Mouse (Mus musculus) forebrain, embryonic 14.5 days (tissue): ENCODE measurements around the gene Bckdha. TPM values are rescaled to one million over a fixed set of nuclear protein-coding genes. Genes with fewer than 3 reads are reported as not detected.

Experiments
- ATAC-seq: fragments of 200-750 bp; cut with Nextera tagmentation; 2 replicates; pipeline ENCODE4 v1.8.0; 2017; ENCODE audit warnings: mild to moderate bottlenecking, moderate library complexity
- DNase-seq: peaks from one replicate; pipeline ENCODE4 v3.0.0-alpha.2; 2015; ENCODE audit warnings: low spot score
- H3K27ac ChIP-seq: fragments of 300-500 bp; sonication (generic); 2 replicates; pipeline ENCODE4 v1.5.1; 2014; ENCODE audit warnings: low read depth, mild to moderate bottlenecking, control low read depth, low read length, moderate library complexity
- H3K27me3 ChIP-seq: fragments of 300-500 bp; sonication (generic); replicated peaks from 2 replicates; pipeline ENCODE4 v1.6.1; 2014; ENCODE audit warnings: low read length, control low read depth, mixed read lengths; ENCODE audit not compliant: control insufficient read depth, insufficient read depth
- H3K36me3 ChIP-seq: fragments of 300-500 bp; sonication (generic); 2 replicates; pipeline ENCODE4 v1.6.1; 2014; ENCODE audit warnings: low read length, control low read depth; ENCODE audit not compliant: control insufficient read depth, insufficient read depth
- H3K4me1 ChIP-seq: fragments of 300-500 bp; sonication (generic); 2 replicates; pipeline ENCODE4 v1.6.1; 2014; ENCODE audit warnings: antibody characterized with exemption, low read length, control low read depth; ENCODE audit not compliant: control insufficient read depth, insufficient read depth
- H3K4me2 ChIP-seq: fragments of 300-500 bp; sonication (generic); 2 replicates; pipeline ENCODE4 v1.6.1; 2014; ENCODE audit warnings: mild to moderate bottlenecking, control low read depth, low read length
- H3K4me3 ChIP-seq: fragments of 300-500 bp; sonication (generic); 2 replicates; pipeline ENCODE4 v1.5.1; 2014; ENCODE audit warnings: low read depth, low read length, control low read depth
- H3K9ac ChIP-seq: fragments of 300-500 bp; sonication (generic); 2 replicates; pipeline ENCODE4 v1.6.1; 2014; ENCODE audit warnings: mild to moderate bottlenecking, low read length, control low read depth, moderate library complexity
- H3K9me3 ChIP-seq: fragments of 300-500 bp; sonication (generic); replicated peaks from 2 replicates; pipeline ENCODE4 v1.6.1; 2016; ENCODE audit warnings: low read length, control low read depth, mixed read lengths; ENCODE audit not compliant: control insufficient read depth
- WGBS: fragments of 180-500 bp; shearing (Covaris S2); extraction: QIAGEN DNeasy Blood & Tissue Kit; methylation state at CpG from one replicate; pipeline ENCODE4 v1.1.7; 2014; 5-methylcytosine and 5-hydroxymethylcytosine counted together
- polyA plus RNA-seq: library from polyadenylated mRNA; unstranded; fragments of >200 nt; fragmentation: Nextera tagmentation; extraction: Ambion mirVana; gene quantifications from 2 replicates; pipeline ENCODE4 v1.2.1, GENCODE M21; 2014

The Bckdha gene
- 65.1 and 69.7 TPM in 2 replicates for polyA plus RNA-seq

GRCm38 (mm10) chr7:25658657-25659472 lies at the start of gene Bckdha, which contains the start of gene Exosc5:
TSS of gene Bckdha (minus strand) at chr7:25658981.
TSS of gene Exosc5 (plus strand) at chr7:25659164.
- ATAC-seq (peak; percentile 99), DNase-seq (peak; percentile 100)
- H3K27me3 ChIP-seq, result no peaks in the 10 kb centered on the region
- peak within 1 kb of the TSS; percentile 68 for H3K9ac ChIP-seq
- under 1% methylated on average over 50 of the region's 50 CpGs for WGBS
- peak within 1 kb of the TSS; percentile 65 for H3K4me3 ChIP-seq
- peak within 1 kb of the TSS; percentile 60 for H3K4me2 ChIP-seq
- peak within 1 kb of the TSS; percentile 40; the same call in 1 of the 2 replicates for H3K27ac ChIP-seq
- H3K9me3 ChIP-seq, result no peaks in the 10 kb centered on the region
- peaks cover 13% of the 10 kb centered on the region; the same call in 1 of the 2 replicates for H3K36me3 ChIP-seq
- H3K4me1 ChIP-seq, result peaks cover 4% of the 10 kb centered on the region

GRCm38 (mm10) chr7:25707581-25708292 lies 49.0 kb upstream of the Bckdha start:
- DNase-seq (no peak), ATAC-seq (no peak)
- H3K4me2 ChIP-seq, result no peak overlapping the region
- 81% methylated on average over 15 of the region's 15 CpGs for WGBS
- H3K4me3 ChIP-seq, result no peak overlapping the region
- peaks cover 9% of the 10 kb centered on the region; the same call in 1 of the 2 replicates for H3K27me3 ChIP-seq
- H3K9me3 ChIP-seq, result no peaks in the 10 kb centered on the region
- H3K36me3 ChIP-seq, result peaks cover 8% of the 10 kb centered on the region
- 0 out of 2 replicates have a peak, but pooled peaks cover 6% of the 10 kb centered on the region for H3K4me1 ChIP-seq
- H3K27ac ChIP-seq, result no peak overlapping the region
- H3K9ac ChIP-seq, result no peak overlapping the region

GRCm38 (mm10) chr7:25706578-25707170 lies 47.9 kb upstream of the Bckdha start:
- DNase-seq (no peak), ATAC-seq (no peak)
- peaks cover 9% of the 10 kb centered on the region; the same call in 1 of the 2 replicates for H3K27me3 ChIP-seq
- H3K4me1 ChIP-seq, result 0 out of 2 replicates have a peak, but pooled peaks cover 6% of the 10 kb centered on the region
- H3K36me3 ChIP-seq, result no peaks in the 10 kb centered on the region
- H3K4me3 ChIP-seq, result no peak overlapping the region
- H3K27ac ChIP-seq, result no peak overlapping the region
- H3K9ac ChIP-seq, result no peak overlapping the region
- no peaks in the 10 kb centered on the region for H3K9me3 ChIP-seq
- H3K4me2 ChIP-seq, result no peak overlapping the region
- 69% methylated on average over 7 of the region's 7 CpGs for WGBS

- peaks cover 9% of the 10 kb centered on the region; the same call in 1 of the 2 replicates for H3K27me3 ChIP-seq
- DNase-seq (no peak), ATAC-seq (no peak)
- no peaks in the 10 kb centered on the region for H3K36me3 ChIP-seq
- 0 out of 2 replicates have a peak, but pooled peaks cover 6% of the 10 kb centered on the region for H3K4me1 ChIP-seq
- 56% methylated on average over 6 of the region's 6 CpGs for WGBS
- H3K4me2 ChIP-seq, result no peak overlapping the region
- H3K27ac ChIP-seq, result no peak overlapping the region
- no peaks in the 10 kb centered on the region for H3K9me3 ChIP-seq
- H3K4me3 ChIP-seq, result no peak overlapping the region
- no peak overlapping the region for H3K9ac ChIP-seq
These were observed 47.0 kb upstream of the Bckdha start for GRCm38 (mm10) chr7:25705801-25706251.

- Histone ChIP-seq H3K36me3 (no peaks in the 10 kb centered on the region), H3K9me3 (no peaks in the 10 kb centered on the region), H3K9ac (peak overlapping the region; percentile 50), H3K27ac (no peak overlapping the region), H3K4me2 (peak overlapping the region; percentile 57), H3K4me3 (peak overlapping the region; percentile 23), H3K27me3 (peaks cover 9% of the 10 kb centered on the region; the same call in 1 of the 2 replicates), H3K4me1 (0 out of 2 replicates have a peak, but pooled peaks cover 3% of the 10 kb centered on the region)
- WGBS, result 2% methylated on average over 37 of the region's 37 CpGs
- DNase-seq (no peak), ATAC-seq (peak; percentile 60)
These were observed 46.1 kb upstream of the Bckdha start for GRCm38 (mm10) chr7:25704716-25705364.

- Histone ChIP-seq H3K4me1 (0 out of 2 replicates have a peak, but pooled peaks cover 3% of the 10 kb centered on the region), H3K4me2 (peak overlapping the region; percentile 57; the same call in 1 of the 2 replicates), H3K4me3 (no peak overlapping the region), H3K9ac (no peak overlapping the region), H3K27me3 (peaks cover 9% of the 10 kb centered on the region; the same call in 1 of the 2 replicates), H3K36me3 (no peaks in the 10 kb centered on the region), H3K27ac (no peak overlapping the region), H3K9me3 (no peaks in the 10 kb centered on the region)
- DNase-seq (no peak), ATAC-seq (0 out of 2 replicates have a peak, but pooled peaks have one; percentile 27)
- 15% methylated on average over 10 of the region's 10 CpGs for WGBS
These were observed 45.2 kb upstream of the Bckdha start for GRCm38 (mm10) chr7:25703793-25704494.

- WGBS, result 91% methylated on average over 2 of the region's 2 CpGs
- ATAC-seq (no peak), DNase-seq (no peak)
- H3K4me3 ChIP-seq, result no peak overlapping the region
- H3K4me2 ChIP-seq, result no peak overlapping the region
- H3K27ac ChIP-seq, result no peak overlapping the region
- H3K9ac ChIP-seq, result no peak overlapping the region
- H3K36me3 ChIP-seq, result no peaks in the 10 kb centered on the region
- H3K27me3 ChIP-seq, result peaks cover 9% of the 10 kb centered on the region; the same call in 1 of the 2 replicates
- H3K9me3 ChIP-seq, result no peaks in the 10 kb centered on the region
- H3K4me1 ChIP-seq, result 0 out of 2 replicates have a peak, but pooled peaks cover 3% of the 10 kb centered on the region
These were observed 43.6 kb upstream of the Bckdha start for GRCm38 (mm10) chr7:25702350-25702749.
